Mouse (Mus musculus) frontal cortex, postnatal 14 days (tissue): ENCODE results near the gene Repin1.
A peak's percentile ranks its signal among the peaks of the same experiment; 100 is the strongest.

Source experiments
- DNase-seq, 2 experiments: peaks; one replicate each; pipeline ENCODE4 v3.0.0; 2022; ENCODE audit warnings: low spot score in 2 of 2

Repin1 gene

DNA sequence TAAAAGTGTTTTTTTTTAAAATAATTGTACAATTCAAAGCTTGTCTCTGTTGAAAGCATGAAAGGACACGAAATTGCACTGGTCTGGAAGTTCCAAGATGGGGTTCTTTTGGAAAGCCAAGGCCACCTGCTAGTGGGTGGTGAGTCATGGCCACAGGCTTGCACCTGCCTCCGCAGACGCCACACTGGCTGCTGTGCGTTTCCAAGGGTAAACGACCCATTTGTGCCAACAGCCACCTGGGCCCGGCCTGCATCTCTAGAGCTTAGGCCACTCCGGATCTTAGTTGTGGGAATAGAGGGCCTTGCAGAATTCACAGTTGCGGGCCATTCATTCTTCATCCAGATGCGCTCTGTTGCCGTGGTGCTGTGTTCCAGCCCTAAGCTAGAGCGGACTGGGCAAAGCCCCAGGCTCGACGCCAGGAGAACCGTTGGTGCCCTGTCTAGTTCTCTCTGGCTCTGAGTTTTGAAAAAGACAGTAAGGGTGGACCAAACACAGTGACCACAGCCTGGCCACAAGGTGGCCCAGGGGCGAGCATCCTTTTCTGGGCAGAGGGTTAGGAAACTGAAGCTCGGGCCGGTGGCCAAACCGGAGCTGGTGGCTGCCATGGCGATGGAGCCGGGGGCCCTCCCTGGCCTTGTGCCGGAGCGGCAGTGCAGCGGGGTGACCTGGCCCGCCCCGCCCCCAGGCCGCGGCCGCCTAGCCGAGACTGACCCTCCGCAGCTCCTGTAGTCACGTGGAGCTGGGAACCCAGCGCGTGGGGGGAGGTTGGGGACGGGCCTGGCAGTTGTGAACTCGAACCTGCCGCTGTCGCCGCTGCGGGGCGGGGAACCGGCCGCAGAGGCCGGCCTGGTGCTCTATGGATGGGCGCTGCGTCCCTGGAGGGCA lies at the start of gene Repin1, which contains the start of gene Gm44965:
Gene Repin1 (plus strand): TSS at position 726 of the 885 bp plus-strand sequence.
Gene Gm44965 (plus strand): TSS at position 784 of the 885 bp plus-strand sequence.
- DNase-seq, result peak; percentile 87 to 88

DNA sequence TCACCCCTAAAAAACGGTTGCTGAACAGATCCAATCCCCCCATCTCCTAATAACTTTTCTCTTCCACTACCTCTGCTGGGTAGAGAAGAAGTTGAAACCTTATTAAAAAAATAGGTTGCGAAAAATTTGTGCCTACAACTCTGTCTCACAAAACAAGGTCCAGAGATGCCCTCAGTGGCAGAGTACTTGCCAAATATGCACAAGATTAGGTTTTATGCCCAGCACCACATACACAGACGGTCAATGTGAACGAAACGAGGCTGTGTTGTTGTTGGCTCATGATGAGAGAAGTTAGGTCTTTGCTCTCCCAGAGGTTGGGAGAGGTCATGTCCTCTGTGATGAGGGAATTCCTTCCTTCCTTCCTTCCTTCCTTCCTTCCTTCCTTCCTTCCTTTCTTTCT lies 48.4 kb upstream of the Repin1 start:
- no peak for DNase-seq

DNA sequence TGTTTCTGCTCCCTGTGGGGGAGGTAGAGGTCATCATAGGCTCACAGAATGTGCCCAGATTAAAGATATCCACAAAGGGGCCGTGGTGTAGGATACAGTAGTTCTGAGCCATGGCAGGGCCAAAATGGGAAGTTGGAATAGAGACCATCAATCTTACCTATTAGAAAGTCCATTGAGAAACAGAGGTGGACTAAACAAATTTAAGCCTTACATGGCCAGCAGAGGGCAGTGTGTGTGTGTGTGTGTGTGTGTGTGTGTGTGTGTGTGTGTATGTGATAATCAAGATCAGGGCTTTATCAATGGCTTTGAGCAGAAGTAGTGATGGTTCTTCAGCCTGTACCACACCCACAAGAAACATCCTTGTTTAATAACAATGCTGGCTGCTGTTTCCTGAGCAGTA lies 47.4 kb upstream of the Repin1 start:
- no peak for DNase-seq

DNA sequence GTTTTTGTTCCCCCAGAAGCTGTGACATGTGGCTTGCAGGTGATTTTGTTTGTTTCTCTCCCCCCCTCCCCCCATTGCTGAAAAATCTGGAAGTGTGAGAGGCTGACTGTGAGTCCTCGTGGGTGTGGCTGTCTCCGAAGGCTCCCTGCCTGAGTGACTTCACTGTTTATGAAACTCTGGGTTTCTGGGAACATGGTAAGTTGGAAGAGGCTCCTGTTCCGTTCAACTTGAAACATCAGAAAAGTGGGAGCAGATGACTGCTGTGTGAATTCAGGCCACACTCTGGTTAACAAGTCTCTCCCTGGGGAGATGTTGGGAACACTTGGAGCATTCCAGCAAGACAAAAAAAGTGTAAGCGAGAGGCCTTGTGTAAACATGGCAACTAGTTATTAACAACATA lies 46.8 kb upstream of the Repin1 start:
- DNase-seq, result no peak

DNA sequence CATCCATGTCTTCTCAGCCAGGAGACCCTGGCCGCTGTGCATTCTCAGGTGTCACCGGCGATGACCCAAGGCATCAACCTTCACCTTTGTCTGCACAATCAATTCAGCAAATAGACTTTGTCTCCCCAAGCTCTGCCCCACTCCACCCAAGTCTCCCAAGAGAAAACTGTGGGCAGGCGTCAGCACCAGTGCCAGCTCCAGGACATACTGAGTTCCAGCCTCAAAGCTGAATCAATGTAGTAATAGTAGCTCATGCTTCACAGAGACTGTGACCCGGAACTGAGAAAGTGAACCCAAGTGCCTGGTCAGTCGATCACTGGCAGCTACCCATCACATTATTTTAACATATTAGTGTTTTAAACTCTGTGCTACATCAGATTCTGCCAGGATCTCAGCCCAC lies 45.4 kb upstream of the Repin1 start:
- DNase-seq, result no peak

- no peak for DNase-seq
Observed at GRCm38 (mm10) chr6:48552918-48553317, 40.8 kb upstream of the Repin1 start.

- no peak for DNase-seq
Observed at GRCm38 (mm10) chr6:48553819-48554218, 39.9 kb upstream of the Repin1 start.

DNA sequence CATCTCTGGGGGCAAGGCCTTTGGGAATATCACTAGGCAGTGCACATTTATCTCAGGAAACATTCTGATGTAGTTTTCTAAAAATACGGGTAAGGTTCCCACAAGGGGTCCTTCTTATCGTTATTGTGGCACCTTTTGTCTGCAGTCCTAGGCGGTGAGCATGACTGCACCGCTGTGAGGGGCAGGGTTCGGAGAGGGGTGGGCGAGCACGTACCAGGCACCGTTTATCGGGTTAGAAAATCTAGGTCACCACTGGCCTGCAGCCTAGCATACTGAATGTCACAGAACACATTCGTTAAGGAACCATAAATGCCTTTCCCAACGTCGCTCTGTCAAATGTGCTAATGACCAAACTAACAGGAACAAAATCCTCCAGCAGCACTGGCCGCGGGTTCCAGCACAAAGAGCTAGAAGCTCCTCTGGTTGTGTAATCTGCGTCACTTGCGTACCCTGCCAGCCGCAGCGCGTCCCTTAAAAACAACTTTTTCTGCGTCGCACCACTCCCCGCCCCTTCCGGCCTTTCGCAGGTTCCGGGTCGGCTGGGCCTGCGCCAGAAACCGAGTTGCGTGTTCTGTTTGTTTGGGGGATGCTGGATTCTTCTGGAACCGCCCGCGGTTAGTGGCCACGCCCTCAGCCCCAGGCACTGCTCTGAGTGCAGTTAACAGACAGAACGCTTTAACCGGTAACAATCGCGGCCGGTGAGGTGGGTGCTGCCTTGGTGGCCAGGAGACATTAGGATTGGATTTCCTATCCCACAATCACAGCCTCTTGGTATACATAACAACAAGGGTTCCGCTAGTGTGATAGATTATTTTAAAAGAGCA lies 39.2 kb upstream of the Repin1 start, which contains the start of gene Lrrc61:
Gene Lrrc61 (plus strand): TSS at position 517 of the 824 bp plus-strand sequence.
- peak; percentile 95 to 96 for DNase-seq

DNA sequence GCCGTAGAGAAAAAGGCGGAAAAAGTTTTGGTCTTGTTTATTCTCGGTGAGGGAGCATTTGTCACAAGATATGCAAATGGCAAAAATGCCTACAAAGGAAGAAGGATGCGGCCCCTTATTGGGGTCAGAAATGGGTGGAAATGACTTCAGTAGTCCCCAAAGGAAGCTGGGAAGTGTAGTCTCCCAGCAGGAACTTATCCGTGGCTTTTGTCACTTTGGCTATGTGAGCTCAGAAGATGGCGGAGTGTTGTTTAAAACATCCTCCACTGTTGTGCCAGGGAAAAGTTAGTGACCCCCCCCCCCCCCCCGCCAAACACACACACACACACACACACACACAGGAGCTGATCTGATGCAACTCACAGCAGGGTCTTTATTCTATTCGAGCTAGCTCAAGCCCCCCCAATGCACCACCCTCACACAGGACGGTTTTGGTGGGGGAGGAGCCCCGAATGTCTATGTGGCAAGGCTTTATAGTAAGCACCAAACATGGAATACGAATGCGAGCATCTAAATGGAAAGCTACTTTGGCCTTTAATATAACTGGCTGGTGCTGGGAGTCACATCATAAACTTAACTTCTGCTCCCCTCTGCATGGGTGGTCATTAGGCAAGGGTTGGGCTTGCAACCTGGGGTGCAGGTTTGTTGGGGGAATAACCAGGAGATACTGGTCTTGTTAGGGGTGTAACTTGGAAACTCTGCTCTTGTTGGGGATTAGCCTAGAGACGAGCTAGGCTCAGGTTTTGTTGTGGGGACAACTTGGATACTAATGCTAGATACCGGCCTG lies 38.4 kb upstream of the Repin1 start:
- peak in 1 of 2 experiments; percentile 45 for DNase-seq

DNA sequence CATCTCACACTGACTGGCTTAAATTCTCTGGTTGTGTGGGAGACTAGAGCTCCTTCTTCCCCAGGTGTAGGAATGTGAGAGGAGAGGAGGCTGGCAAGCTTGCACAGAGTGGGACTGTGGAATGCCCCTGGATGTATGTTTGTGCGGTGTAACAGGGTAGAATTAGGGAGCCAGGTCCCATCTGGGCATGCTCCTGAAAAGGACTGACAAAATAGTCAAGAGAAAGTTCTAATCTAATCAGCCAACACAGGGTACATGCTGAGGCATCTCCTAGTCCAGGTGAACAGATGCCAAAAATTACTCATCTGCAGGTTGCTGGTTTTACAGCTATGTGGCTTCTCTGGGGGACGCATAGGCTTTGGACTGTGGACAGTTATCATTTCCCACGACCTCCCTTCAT lies 37.7 kb upstream of the Repin1 start:
- DNase-seq, result no peak

GRCm38 (mm10) chr6:48565693-48566310 lies 27.9 kb upstream of the Repin1 start:
- DNase-seq, result no peak

GRCm38 (mm10) chr6:48566312-48566711 lies 27.4 kb upstream of the Repin1 start:
- no peak for DNase-seq

GRCm38 (mm10) chr6:48568036-48568984 lies 25.4 kb upstream of the Repin1 start:
- no peak for DNase-seq

DNA sequence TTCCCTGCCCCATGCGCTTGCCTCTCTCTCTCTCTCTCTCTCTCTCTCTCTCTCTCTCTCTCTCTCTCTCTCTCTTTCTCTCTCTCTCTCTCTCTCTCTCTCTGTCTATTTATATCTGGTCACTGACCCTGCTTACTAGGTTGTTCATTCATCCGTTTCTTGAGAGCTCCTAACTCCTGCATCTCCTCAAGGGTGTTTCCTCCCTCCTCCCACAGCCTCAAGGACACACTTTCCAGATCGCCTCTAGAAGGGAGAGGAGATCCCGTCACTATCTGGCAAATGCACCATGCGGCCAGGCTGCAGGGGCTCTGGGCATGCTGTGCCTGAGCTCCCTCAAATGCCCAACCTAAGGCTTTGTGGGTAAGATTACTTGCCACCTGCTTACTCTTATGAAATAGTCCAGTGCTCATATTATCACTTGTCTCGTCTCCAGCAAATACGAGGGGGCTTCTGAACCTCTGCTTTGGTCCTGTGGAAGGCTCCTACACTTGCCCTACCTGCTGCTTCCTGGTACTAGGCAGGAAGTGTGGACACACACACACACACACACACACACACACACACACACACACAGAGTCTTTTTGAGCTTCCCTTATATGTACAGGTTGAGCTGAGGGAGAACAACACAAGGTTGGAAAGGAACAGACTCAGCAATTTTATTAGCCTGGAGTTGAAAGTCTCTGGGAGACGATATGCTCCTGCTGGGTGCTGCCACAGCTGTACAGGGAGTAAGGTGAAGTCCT lies 24.4 kb upstream of the Repin1 start:
- no peak for DNase-seq

DNA sequence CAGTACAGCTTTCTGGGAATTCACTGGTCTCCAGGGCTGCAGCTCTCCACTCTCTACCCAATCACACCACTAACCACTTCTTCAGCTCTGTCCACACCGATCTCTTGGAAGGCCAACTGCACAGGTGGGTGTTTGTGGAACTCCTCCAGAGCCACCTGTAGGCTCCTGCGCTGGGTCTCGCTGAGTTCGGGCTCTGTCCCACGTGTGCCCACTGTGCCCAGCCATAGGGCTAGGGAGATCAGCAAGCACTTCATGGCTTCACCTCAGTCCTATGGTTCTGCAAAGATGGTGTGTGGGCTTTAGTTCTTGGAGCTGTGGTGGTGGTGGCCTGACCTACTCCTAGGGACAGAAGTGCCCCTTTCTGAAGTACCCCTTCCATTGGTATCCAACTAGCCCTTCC lies 21.7 kb upstream of the Repin1 start:
- no peak for DNase-seq

DNA sequence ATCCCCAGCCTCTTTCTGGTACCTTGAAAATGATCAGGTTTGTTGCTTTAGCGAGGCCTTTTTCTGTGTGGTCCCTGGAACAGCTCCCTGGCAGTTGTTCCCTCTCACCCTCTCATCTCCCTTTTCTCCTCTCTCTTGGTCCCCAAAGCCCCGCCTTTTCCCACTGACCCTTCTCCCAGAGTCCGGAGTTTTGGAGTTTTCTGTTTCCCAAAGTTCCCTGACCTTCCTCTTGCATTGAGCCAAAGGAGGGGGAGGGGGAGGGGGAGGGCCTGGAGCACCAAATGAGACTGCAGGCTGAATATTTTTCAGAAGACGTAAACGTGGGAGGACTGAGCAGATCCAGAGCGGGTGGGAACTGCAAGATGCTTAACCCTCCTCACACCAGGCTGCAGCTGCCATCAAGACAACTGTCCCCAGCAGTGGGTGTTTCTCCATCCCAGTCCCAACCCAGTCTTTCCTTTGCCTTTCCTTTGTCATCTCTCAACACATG lies 21.1 kb upstream of the Repin1 start, which contains the start of gene Rarres2:
Gene Rarres2 (minus strand): TSS at position 218 of the 490 bp plus-strand sequence.
- DNase-seq, result no peak

GRCm38 (mm10) chr6:48573280-48573679 lies 20.4 kb upstream of the Repin1 start:
- no peak for DNase-seq

DNA sequence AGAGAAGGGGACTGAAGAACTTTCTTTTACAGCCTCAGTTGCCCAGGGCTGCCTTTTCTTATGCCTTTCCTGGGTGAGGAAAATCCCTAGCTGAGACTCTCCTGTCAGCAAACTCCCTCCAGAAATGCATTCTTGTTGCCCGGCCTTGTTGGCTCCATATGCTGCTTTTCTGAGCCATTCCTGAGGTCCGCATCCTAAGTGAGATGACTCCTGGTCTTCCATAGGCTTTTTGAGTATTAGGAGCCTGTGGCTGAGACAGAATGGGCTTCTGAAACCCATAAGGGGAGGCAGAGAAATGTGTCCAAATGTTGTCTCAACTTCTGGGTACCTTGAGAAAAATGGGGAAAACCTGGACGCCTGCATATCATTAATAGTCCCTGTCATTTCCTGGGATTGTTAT lies 19.7 kb upstream of the Repin1 start:
- no peak for DNase-seq

- no peak for DNase-seq
Observed at GRCm38 (mm10) chr6:48578736-48579135, 14.9 kb upstream of the Repin1 start.
